Mouse (Mus musculus) hindbrain, embryonic 11.5 days (tissue): ENCODE measurements around the gene Chchd3. TPM values are rescaled to one million over a fixed set of nuclear protein-coding genes. Genes with fewer than 3 reads are reported as not detected.

Source experiments
- ATAC-seq: fragments of 200-750 bp; cut with Nextera tagmentation; 2 replicates; pipeline ENCODE4 v1.8.0; 2017; ENCODE audit warnings: mild to moderate bottlenecking, moderate TSS enrichment, moderate library complexity; ENCODE audit not compliant: low FRiP score
- DNase-seq: peaks from one replicate; pipeline ENCODE4 v3.0.0-alpha.2; 2015; ENCODE audit warnings: low spot score
- H3K27ac ChIP-seq: fragments of 300-500 bp; sonication (generic); 2 replicates; pipeline ENCODE4 v1.5.1; 2014; ENCODE audit warnings: mild to moderate bottlenecking, low read depth, low read length
- H3K27me3 ChIP-seq: fragments of 300-500 bp; sonication (generic); 2 replicates; pipeline ENCODE4 v1.6.1; 2014; ENCODE audit warnings: mild to moderate bottlenecking, low read length, moderate library complexity, mixed read lengths; ENCODE audit not compliant: control insufficient read depth, insufficient read depth
- H3K36me3 ChIP-seq: fragments of 300-500 bp; sonication (generic); 2 replicates; pipeline ENCODE4 v1.6.1; 2014; ENCODE audit warnings: mild to moderate bottlenecking, low read length, moderate library complexity, mixed read lengths; ENCODE audit not compliant: control insufficient read depth, insufficient read depth
- H3K4me1 ChIP-seq: fragments of 300-500 bp; sonication (generic); replicated peaks from 2 replicates; pipeline ENCODE4 v1.6.1; 2014; ENCODE audit warnings: low read length, mixed read lengths; ENCODE audit not compliant: control insufficient read depth, insufficient read depth
- H3K4me2 ChIP-seq: fragments of 300-500 bp; sonication (generic); replicated peaks from 2 replicates; pipeline ENCODE4 v1.6.1; 2014; ENCODE audit warnings: mild to moderate bottlenecking, low read depth, low read length
- H3K4me3 ChIP-seq: fragments of 300-500 bp; sonication (generic); 2 replicates; pipeline ENCODE4 v1.5.1; 2014; ENCODE audit warnings: low read depth, low read length
- H3K9ac ChIP-seq: fragments of 300-500 bp; sonication (generic); 2 replicates; pipeline ENCODE4 v1.6.1; 2014; ENCODE audit warnings: low read depth, low read length
- H3K9me3 ChIP-seq: fragments of 300-500 bp; sonication (generic); 2 replicates; pipeline ENCODE4 v1.6.1; 2016; ENCODE audit warnings: low read length; ENCODE audit not compliant: control insufficient read depth
- WGBS: fragments of 180-500 bp; shearing (Covaris S2); extraction: QIAGEN DNeasy Blood & Tissue Kit; methylation state at CpG from one replicate; pipeline ENCODE4 v1.1.7; 2014; 5-methylcytosine and 5-hydroxymethylcytosine counted together
- polyA plus RNA-seq: library from polyadenylated mRNA; unstranded; fragments of >200 nt; fragmentation: Nextera tagmentation; extraction: Ambion mirVana; gene quantifications from 2 replicates; pipeline ENCODE4 v1.2.1, GENCODE M21; 2014

Chchd3 gene
- polyA plus RNA-seq, 1 experiment from 2014 or later, result 141 TPM

GRCm38 (mm10) chr6:32936794-32937193, 123.3 kb downstream of the Chchd3 start:
- DNase-seq (no peak), ATAC-seq (no peak)
- Histone ChIP-seq H3K9ac (no peak overlapping the region), H3K4me3 (no peak overlapping the region), H3K9me3 (no peaks in the 10 kb centered on the region), H3K4me2 (no peak overlapping the region), H3K27ac (no peak overlapping the region), H3K36me3 (no peaks in the 10 kb centered on the region), H3K4me1 (no peaks in the 10 kb centered on the region), H3K27me3 (no peaks in the 10 kb centered on the region)
- 88% methylated on average over 3 of the region's 3 CpGs for WGBS

- no peak overlapping the region for H3K27ac ChIP-seq
- no peaks in the 10 kb centered on the region for H3K36me3 ChIP-seq
- 58% methylated on average over 2 of the region's 2 CpGs for WGBS
- H3K27me3 ChIP-seq, result no peaks in the 10 kb centered on the region
- H3K9me3 ChIP-seq, result no peaks in the 10 kb centered on the region
- H3K4me1 ChIP-seq, result no peaks in the 10 kb centered on the region
- no peak overlapping the region for H3K4me2 ChIP-seq
- ATAC-seq, result no peak
- no peak overlapping the region for H3K4me3 ChIP-seq
- no peak for DNase-seq
- no peak overlapping the region for H3K9ac ChIP-seq
These were observed 123.7 kb downstream of the Chchd3 start for GRCm38 (mm10) chr6:32936365-32936764.

GRCm38 (mm10) chr6:32935576-32935975, 124.5 kb downstream of the Chchd3 start:
- DNase-seq, result no peak
- ATAC-seq, result no peak
- Histone ChIP-seq H3K4me3 (no peak overlapping the region), H3K4me1 (no peaks in the 10 kb centered on the region), H3K27ac (no peak overlapping the region), H3K27me3 (no peaks in the 10 kb centered on the region), H3K9me3 (no peaks in the 10 kb centered on the region), H3K9ac (no peak overlapping the region), H3K36me3 (no peaks in the 10 kb centered on the region), H3K4me2 (no peak overlapping the region)
- WGBS, result 89% methylated on average over 5 of the region's 5 CpGs

GRCm38 (mm10) chr6:32931106-32931770, 128.8 kb downstream of the Chchd3 start:
- 39% methylated on average over 11 of the region's 11 CpGs for WGBS
- H3K27ac ChIP-seq, result 0 out of 2 replicates have a peak overlapping the region, but pooled peaks have one; percentile 47
- no peaks in the 10 kb centered on the region for H3K27me3 ChIP-seq
- no peaks in the 10 kb centered on the region for H3K9me3 ChIP-seq
- no peaks in the 10 kb centered on the region for H3K36me3 ChIP-seq
- DNase-seq (peak; percentile 24), ATAC-seq (no peak)
- no peaks in the 10 kb centered on the region for H3K4me1 ChIP-seq
- H3K9ac ChIP-seq, result no peak overlapping the region
- H3K4me3 ChIP-seq, result no peak overlapping the region
- no peak overlapping the region for H3K4me2 ChIP-seq

- no peak for ATAC-seq
- Histone ChIP-seq H3K9me3 (no peaks in the 10 kb centered on the region), H3K4me2 (no peak overlapping the region), H3K27me3 (no peaks in the 10 kb centered on the region), H3K4me3 (no peak overlapping the region), H3K27ac (no peak overlapping the region), H3K4me1 (no peaks in the 10 kb centered on the region), H3K9ac (no peak overlapping the region), H3K36me3 (no peaks in the 10 kb centered on the region)
- DNase-seq, result no peak
- 79% methylated on average over 1 of the region's 1 CpGs for WGBS
These were observed 137.7 kb downstream of the Chchd3 start for GRCm38 (mm10) chr6:32922391-32922790.

- WGBS, result 78% methylated on average over 2 of the region's 2 CpGs
These were observed 140.0 kb downstream of the Chchd3 start for GRCm38 (mm10) chr6:32920091-32920490.

GRCm38 (mm10) chr6:32910692-32911091, 149.4 kb downstream of the Chchd3 start:
- no peaks in the 10 kb centered on the region for H3K4me1 ChIP-seq
- no peak overlapping the region for H3K27ac ChIP-seq
- no peaks in the 10 kb centered on the region for H3K36me3 ChIP-seq
- no peak overlapping the region for H3K9ac ChIP-seq
- H3K27me3 ChIP-seq, result no peaks in the 10 kb centered on the region
- H3K4me2 ChIP-seq, result no peak overlapping the region
- 88% methylated on average over 2 of the region's 2 CpGs for WGBS
- DNase-seq, result no peak
- no peaks in the 10 kb centered on the region for H3K9me3 ChIP-seq
- H3K4me3 ChIP-seq, result no peak overlapping the region
- ATAC-seq, result no peak

More at GRCm38 (mm10) chr6:32920091-32920490, 140.0 kb downstream of the Chchd3 start:
- Histone ChIP-seq H3K4me3 (no peak overlapping the region), H3K4me2 (no peak overlapping the region), H3K27me3 (no peaks in the 10 kb centered on the region), H3K9me3 (no peaks in the 10 kb centered on the region), H3K36me3 (no peaks in the 10 kb centered on the region), H3K9ac (no peak overlapping the region), H3K27ac (no peak overlapping the region), H3K4me1 (no peaks in the 10 kb centered on the region)
- ATAC-seq (no peak), DNase-seq (no peak)

GRCm38 (mm10) chr6:32899061-32899460, 161.0 kb downstream of the Chchd3 start:
- no peaks in the 10 kb centered on the region for H3K27me3 ChIP-seq
- 95% methylated on average over 4 of the region's 4 CpGs for whole genome bisulfite sequencing
- ATAC-seq, result no peak
- no peak overlapping the region for H3K9ac ChIP-seq
- no peaks in the 10 kb centered on the region for H3K4me1 ChIP-seq
- no peak overlapping the region for H3K4me2 ChIP-seq
- H3K9me3 ChIP-seq, result no peaks in the 10 kb centered on the region
- no peak overlapping the region for H3K27ac ChIP-seq
- H3K36me3 ChIP-seq, result no peaks in the 10 kb centered on the region
- no peak for DNase-seq
- H3K4me3 ChIP-seq, result no peak overlapping the region

- Histone ChIP-seq H3K27me3 (no peaks in the 10 kb centered on the region), H3K4me2 (no peak overlapping the region), H3K9ac (no peak overlapping the region), H3K4me1 (no peaks in the 10 kb centered on the region), H3K4me3 (no peak overlapping the region), H3K9me3 (no peaks in the 10 kb centered on the region), H3K27ac (no peak overlapping the region), H3K36me3 (no peaks in the 10 kb centered on the region)
- no peak for DNase-seq
- ATAC-seq, result no peak
- 82% methylated on average over 2 of the region's 2 CpGs for WGBS
These were observed 166.0 kb downstream of the Chchd3 start for GRCm38 (mm10) chr6:32894100-32894499.
